Mouse (Mus musculus): ENCODE measurements at regions not wholly inside any gene's neighbourhood (a gene's known extent, or its start where the extent isn't known, plus 50 kb on each side); places are given as distances from the start of the nearest gene placed in this dataset.
A peak's percentile ranks its signal among the peaks of the same experiment; 100 is the strongest.

- no peak for DNase-seq (ENCODE audit: low read depth, low spot score)
Observed at GRCm38 (mm10) chr10:125884563-125884962, 81.4 kb upstream of the Lrig3 start.

- no peak for DNase-seq (ENCODE audit: low read depth, low spot score)
Observed at GRCm38 (mm10) chr10:125885796-125886195, 80.2 kb upstream of the Lrig3 start.

GRCm38 (mm10) chr10:125892122-125892521 lies 73.8 kb upstream of the Lrig3 start:
- DNase-seq (ENCODE audit: low read depth, low spot score) = no peak

- no peak for DNase-seq (ENCODE audit: low read depth, low spot score)
Observed at GRCm38 (mm10) chr10:125895744-125896482, 70.1 kb upstream of the Lrig3 start.

- no peak for DNase-seq (ENCODE audit: low read depth, low spot score)
Observed at GRCm38 (mm10) chr10:125896646-125897045, 69.3 kb upstream of the Lrig3 start.

GRCm38 (mm10) chr10:125899504-125899903 lies 66.5 kb upstream of the Lrig3 start:
- DNase-seq (ENCODE audit: low read depth, low spot score) = peak; percentile 40

GRCm38 (mm10) chr10:125900562-125900961 lies 65.4 kb upstream of the Lrig3 start:
- DNase-seq (ENCODE audit: low read depth, low spot score) = no peak

GRCm38 (mm10) chr10:125902668-125903067 lies 63.3 kb upstream of the Lrig3 start:
- no peak for DNase-seq (ENCODE audit: low read depth, low spot score)

- DNase-seq (ENCODE audit: low read depth, low spot score) = no peak
Observed at GRCm38 (mm10) chr10:125912207-125912606, 53.8 kb upstream of the Lrig3 start.

Measured in telencephalon, adult 2 months (tissue).